9 mouse cellular contexts compared by ENCODE assay signal in genomic region chr8:77515786-77516185, GRCm38 (mm10). TPM values are rescaled to one million over a fixed set of nuclear protein-coding genes. Genes with fewer than 3 reads are reported as not detected.
A peak's percentile ranks its signal among the peaks of the same experiment; 100 is the strongest.
DNase-seq lines count a peak whose midpoint lies in the region; ATAC-seq and TF ChIP-seq lines count a peak whose summit lies in the region.
"Had no signal": no experiment of that assay in that cellular context is flagged by ENCODE, and none has a peak within 500 bp of the region (broad histone marks: within the 10 kb centered on the region; RNA-seq: fewer than 3 reads in every experiment).

No protein-coding gene starts in this region.

- TF ChIP-seq CTCF in kidney, postnatal 0 days (IDR thresholded peaks at IDR 0.05; ENCODE audit: low read depth), result no peak
- no peak for TF ChIP-seq CTCF in thymus, adult 2 months (IDR thresholded peaks at IDR 0.05; ENCODE audit: borderline replicate concordance, control insufficient read depth, extremely low read depth, insufficient read depth, low read length, poor library complexity)

- H3K27ac ChIP-seq in kidney, postnatal 0 days, result 0 out of 2 replicates have a peak overlapping the region, but pooled peaks have one; percentile 8
- 0 out of 2 replicates have a peak overlapping the region, but pooled peaks have one; percentile 26 for H3K27ac ChIP-seq in heart, embryonic 16.5 days (ENCODE audit: low read length)
- H3K27ac ChIP-seq in liver, embryonic 16.5 days (ENCODE audit: low read length), result no peak overlapping the region
- no peak overlapping the region for H3K27ac ChIP-seq in thymus, adult 2 months (ENCODE audit: control insufficient read depth, insufficient read depth, low read length)
- no peak overlapping the region for H3K27ac ChIP-seq in forebrain, embryonic 13.5 days

- peak overlapping the region; percentile 77 for H3K4me3 ChIP-seq in kidney, postnatal 0 days (replicated peaks; ENCODE audit: low read depth, low read length)
- peak overlapping the region; percentile 72 for H3K4me3 ChIP-seq in heart, embryonic 16.5 days (ENCODE audit: low read length)
- no peak overlapping the region for H3K4me3 ChIP-seq in liver, embryonic 16.5 days (ENCODE audit: low read depth, low read length)
- H3K4me3 ChIP-seq in thymus, adult 2 months (ENCODE audit: control insufficient read depth, insufficient read depth, low read length), result no peak overlapping the region
- H3K4me3 ChIP-seq in forebrain, embryonic 13.5 days, result no peak overlapping the region

- no peaks in the 10 kb centered on the region for H3K27me3 ChIP-seq in kidney, postnatal 0 days (ENCODE audit: insufficient read depth, low read length)
- H3K27me3 ChIP-seq in heart, embryonic 16.5 days (ENCODE audit: control insufficient read depth, insufficient read depth, low read length), result no peaks in the 10 kb centered on the region
- H3K27me3 ChIP-seq in liver, embryonic 16.5 days (ENCODE audit: control insufficient read depth, insufficient read depth, low read depth, low read length), result no peaks in the 10 kb centered on the region
- no peaks in the 10 kb centered on the region for H3K27me3 ChIP-seq in thymus, adult 2 months (ENCODE audit: control insufficient read depth, insufficient read depth, low read length)
- H3K27me3 ChIP-seq in forebrain, embryonic 13.5 days, result peaks cover 45% of the 10 kb centered on the region

- no peak for TF ChIP-seq POLR2A in thymus, adult 2 months (IDR thresholded peaks at IDR 0.05; ENCODE audit: control insufficient read depth, extremely low read depth, insufficient read depth, low read length, poor library complexity)

- DNase-seq in kidney, postnatal 0 days (ENCODE audit: low spot score), result no peak
- no peak for DNase-seq in kidney, adult 11 months
- peak; percentile 66 for DNase-seq in cerebellum, adult 9-10 months
- DNase-seq in thymus, adult 2 months, result no peak
- no peak for DNase-seq in layer of hippocampus, postnatal 10 days (ENCODE audit: low spot score in 2 of 2)
- DNase-seq: kidney, adult 18-20 months had no signal

- H3K4me1 ChIP-seq in kidney, postnatal 0 days (replicated peaks; ENCODE audit: insufficient read depth, low read length), result peaks cover 22% of the 10 kb centered on the region
- peaks cover 34% of the 10 kb centered on the region for H3K4me1 ChIP-seq in heart, embryonic 16.5 days (ENCODE audit: control insufficient read depth, insufficient read depth, low read length)
- peaks cover 13% of the 10 kb centered on the region for H3K4me1 ChIP-seq in liver, embryonic 16.5 days (ENCODE audit: control insufficient read depth, low read depth, low read length)
- H3K4me1 ChIP-seq in thymus, adult 2 months (replicated peaks; ENCODE audit: control insufficient read depth, insufficient read depth, low read length), result peaks cover 10% of the 10 kb centered on the region
- peaks cover 19% of the 10 kb centered on the region for H3K4me1 ChIP-seq in forebrain, embryonic 13.5 days

- no peaks in the 10 kb centered on the region for H3K36me3 ChIP-seq in kidney, postnatal 0 days (ENCODE audit: insufficient read depth, low read length)
- no peaks in the 10 kb centered on the region for H3K36me3 ChIP-seq in heart, embryonic 16.5 days (ENCODE audit: control insufficient read depth, insufficient read depth)
- H3K36me3 ChIP-seq in liver, embryonic 16.5 days (ENCODE audit: control insufficient read depth, insufficient read depth), result no peaks in the 10 kb centered on the region
- no peaks in the 10 kb centered on the region for H3K36me3 ChIP-seq in thymus, adult 2 months (ENCODE audit: control insufficient read depth, insufficient read depth, low read length)
- H3K36me3 ChIP-seq in forebrain, embryonic 13.5 days (ENCODE audit: poor library complexity, severe bottlenecking), result no peaks in the 10 kb centered on the region

- no peak overlapping the region for H3K9ac ChIP-seq in kidney, postnatal 0 days (ENCODE audit: low read depth, low read length)
- peak overlapping the region; percentile 39 for H3K9ac ChIP-seq in heart, embryonic 16.5 days (ENCODE audit: low read length)
- no peak overlapping the region for H3K9ac ChIP-seq in liver, embryonic 16.5 days (ENCODE audit: low read depth, low read length)
- no peak overlapping the region for H3K9ac ChIP-seq in forebrain, embryonic 13.5 days

- WGBS in kidney, postnatal 0 days, result 46% methylated on average over 8 of the region's 8 CpGs
- 54% methylated on average over 8 of the region's 8 CpGs for WGBS in heart, embryonic 16.5 days
- 67% methylated on average over 8 of the region's 8 CpGs for WGBS in liver, embryonic 16.5 days (ENCODE audit: insufficient replicate concordance)
- 86% methylated on average over 8 of the region's 8 CpGs for WGBS in thymus, adult 2 months
- 84% methylated on average over 7 of the region's 8 CpGs for WGBS in forebrain, embryonic 13.5 days

- H3K9me3 ChIP-seq in kidney, postnatal 0 days (replicated peaks; ENCODE audit: low read length), result no peaks in the 10 kb centered on the region
- H3K9me3 ChIP-seq in heart, embryonic 16.5 days (replicated peaks; ENCODE audit: control insufficient read depth, low read length), result no peaks in the 10 kb centered on the region
- no peaks in the 10 kb centered on the region for H3K9me3 ChIP-seq in liver, embryonic 16.5 days (replicated peaks; ENCODE audit: control insufficient read depth, low read length)
- no peaks in the 10 kb centered on the region for H3K9me3 ChIP-seq in forebrain, embryonic 13.5 days (replicated peaks)

- ATAC-seq in kidney, postnatal 0 days (replicated peaks; ENCODE audit: low FRiP score, low read depth), result no peak
- ATAC-seq in heart, embryonic 16.5 days (replicated peaks; ENCODE audit: extremely low read depth, insufficient read depth, low FRiP score), result no peak
- no peak for ATAC-seq in liver, embryonic 16.5 days (ENCODE audit: low read depth)
- ATAC-seq in forebrain, embryonic 13.5 days, result no peak

- peak overlapping the region; percentile 68 for H3K4me2 ChIP-seq in kidney, postnatal 0 days (ENCODE audit: low read length)
- H3K4me2 ChIP-seq in heart, embryonic 16.5 days (ENCODE audit: low read depth, low read length), result peak overlapping the region; percentile 77
- H3K4me2 ChIP-seq in liver, embryonic 16.5 days (ENCODE audit: low read depth, low read length), result peak overlapping the region; percentile 2; the same call in 1 of the 2 replicates
- H3K4me2 ChIP-seq in forebrain, embryonic 13.5 days, result no peak overlapping the region

RNA-seq across cellular contexts. Expression of gene Arhgap10, which starts 2.0 kb away (rescaled TPM):
- polyA plus RNA-seq in kidney, postnatal 0 days (2015; fragmentation: Nextera tagmentation; extraction: Ambion mirVana), result 26.6 and 28.5 TPM in 2 replicates
- polyA plus RNA-seq in heart, embryonic 16.5 days (2015; fragmentation: Nextera tagmentation; extraction: Ambion mirVana), result 29.7 and 33.9 TPM in 2 replicates
- polyA plus RNA-seq in liver, embryonic 16.5 days (2015; fragmentation: Nextera tagmentation; extraction: Ambion mirVana), result 5.7 and 7.0 TPM in 2 replicates
- polyA plus RNA-seq in thymus, adult 2 months (2012; rRNA removed), result 12.9 and 13.2 TPM in 2 replicates
- total RNA-seq in layer of hippocampus, postnatal 10 days (2021), result 1 to 10 TPM; 8.0 to 8.8 TPM
- 4.2 and 5.2 TPM in 2 replicates for polyA plus RNA-seq in forebrain, embryonic 13.5 days (2015; fragmentation: Nextera tagmentation; extraction: Ambion mirVana)

RNA-seq across cellular contexts. Expression of gene Prmt9, which starts 33.4 kb away (rescaled TPM):
- 16.3 and 16.8 TPM in 2 replicates for polyA plus RNA-seq in kidney, postnatal 0 days (2015; fragmentation: Nextera tagmentation; extraction: Ambion mirVana)
- polyA plus RNA-seq in heart, embryonic 16.5 days (2015; fragmentation: Nextera tagmentation; extraction: Ambion mirVana), result 15.3 and 15.7 TPM in 2 replicates
- polyA plus RNA-seq in liver, embryonic 16.5 days (2015; fragmentation: Nextera tagmentation; extraction: Ambion mirVana), result 7.2 and 7.3 TPM in 2 replicates
- polyA plus RNA-seq in thymus, adult 2 months (2012; rRNA removed), result 15.3 and 15.5 TPM in 2 replicates
- total RNA-seq in layer of hippocampus, postnatal 10 days (2021), result 10 to 100 TPM; 28.8 to 29.7 TPM
- 21.5 and 22.0 TPM in 2 replicates for polyA plus RNA-seq in forebrain, embryonic 13.5 days (2015; fragmentation: Nextera tagmentation; extraction: Ambion mirVana)

Comparison
In these comparisons a context has a peak if more than half of its experiments do, and no peak if none do; other contexts are left out.
1. H3K27ac ChIP-seq: peak in kidney, postnatal 0 days (single experiment) and heart, embryonic 16.5 days (single experiment); none in liver, embryonic 16.5 days (single experiment), thymus, adult 2 months (single experiment) and forebrain, embryonic 13.5 days (single experiment).
2. H3K4me3 ChIP-seq: peak in kidney, postnatal 0 days (single experiment) and heart, embryonic 16.5 days (single experiment); none in liver, embryonic 16.5 days (single experiment), thymus, adult 2 months (single experiment) and forebrain, embryonic 13.5 days (single experiment).